Mouse (Mus musculus) lung, postnatal 0 days (tissue): Measurements from ENCODE around the gene Muc5b. TPM values are rescaled to one million over a fixed set of nuclear protein-coding genes. Genes with fewer than 3 reads are reported as not detected.
A peak's percentile ranks its signal among the peaks of the same experiment; 100 is the strongest.

ENCODE experiments used
- ATAC-seq: fragments of 200-750 bp; cut with Nextera tagmentation; 2 replicates; pipeline ENCODE4 v1.8.0; 2017; ENCODE audit warnings: moderate library complexity
- DNase-seq: peaks from one replicate; pipeline ENCODE4 v3.0.0-alpha.2; 2016; ENCODE audit warnings: low spot score
- H3K27ac ChIP-seq: fragments of 300-500 bp; sonication (generic); 2 replicates; pipeline ENCODE4 v1.5.1; 2014; ENCODE audit warnings: antibody characterized with exemption, mild to moderate bottlenecking, low read length, mixed read lengths
- H3K27me3 ChIP-seq: fragments of 300-500 bp; sonication (generic); replicated peaks from 2 replicates; pipeline ENCODE4 v1.6.1; 2014; ENCODE audit warnings: low read length, mixed read lengths; ENCODE audit not compliant: insufficient read depth
- H3K36me3 ChIP-seq: fragments of 300-500 bp; sonication (generic); 2 replicates; pipeline ENCODE4 v1.6.1; 2014; ENCODE audit warnings: low read length, mixed read lengths; ENCODE audit not compliant: insufficient read depth
- H3K4me1 ChIP-seq: fragments of 300-500 bp; sonication (generic); 2 replicates; pipeline ENCODE4 v1.6.1; 2014; ENCODE audit warnings: antibody characterized with exemption, low read depth, low read length, mixed read lengths; ENCODE audit not compliant: insufficient read depth
- H3K4me2 ChIP-seq: fragments of 300-500 bp; sonication (generic); replicated peaks from 2 replicates; pipeline ENCODE4 v1.6.1; 2014; ENCODE audit warnings: low read depth, mild to moderate bottlenecking, low read length, moderate library complexity, mixed read lengths
- H3K4me3 ChIP-seq: fragments of 300-500 bp; sonication (generic); 2 replicates; pipeline ENCODE4 v1.5.1; 2014; ENCODE audit warnings: low read depth, low read length
- H3K9ac ChIP-seq: fragments of 300-500 bp; sonication (generic); replicated peaks from 2 replicates; pipeline ENCODE4 v1.6.1; 2014; ENCODE audit warnings: low read depth, mild to moderate bottlenecking
- H3K9me3 ChIP-seq: fragments of 300-500 bp; sonication (generic); 2 replicates; pipeline ENCODE4 v1.6.1; 2016; ENCODE audit warnings: low read length, mixed read lengths
- CTCF ChIP-seq: IDR thresholded peaks from 2 replicates; pipeline ENCODE4 v1.5.1; 2016; ENCODE audit warnings: antibody characterized with exemption, mild to moderate bottlenecking
- EP300 ChIP-seq: IDR thresholded peaks from 2 replicates; pipeline ENCODE4 v1.6.1; 2016; ENCODE audit warnings: antibody characterized with exemption, mild to moderate bottlenecking, control low read depth
- WGBS: fragments of 180-500 bp; shearing (Covaris S2); extraction: QIAGEN DNeasy Blood & Tissue Kit; methylation state at CpG from one replicate; pipeline ENCODE4 v1.1.7; 2014; 5-methylcytosine and 5-hydroxymethylcytosine counted together
- polyA plus RNA-seq: library from polyadenylated mRNA; unstranded; fragments of >200 nt; fragmentation: Nextera tagmentation; extraction: Ambion mirVana; gene quantifications from 2 replicates; pipeline ENCODE4 v1.2.1, GENCODE M21; 2015

Gene Muc5b
- polyA plus RNA-seq, 1 experiment from 2014 or later: 0.80 TPM

DNA sequence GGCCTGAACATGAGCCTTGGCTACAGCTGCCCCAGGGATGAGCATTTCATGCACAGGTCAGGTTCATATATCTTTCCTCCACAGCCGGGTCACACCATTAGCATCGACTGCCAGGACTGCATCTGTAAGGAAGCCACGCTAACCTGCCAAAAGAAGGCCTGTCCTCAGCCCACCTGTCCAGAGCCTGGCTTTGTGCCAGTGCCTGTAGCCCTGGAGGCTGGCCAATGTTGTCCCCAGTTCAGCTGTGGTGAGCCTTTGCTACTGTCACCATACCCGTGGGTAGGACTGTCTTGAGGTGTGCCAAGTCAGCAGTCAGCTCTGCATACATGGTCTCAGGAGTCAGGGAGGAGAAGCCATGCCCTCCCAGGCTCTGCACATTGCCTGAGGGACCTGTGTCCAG lies 23.5 kb upstream of the Muc5b start:
- Histone ChIP-seq H3K4me1 (no peaks in the 10 kb centered on the region), H3K27me3 (no peaks in the 10 kb centered on the region), H3K4me2 (no peak overlapping the region), H3K9me3 (no peaks in the 10 kb centered on the region), H3K9ac (no peak overlapping the region), H3K27ac (no peak overlapping the region), H3K4me3 (no peak overlapping the region), H3K36me3 (no peaks in the 10 kb centered on the region)
- ATAC-seq: no peak
- no peak for DNase-seq
- WGBS: 62% methylated on average over 4 of the region's 4 CpGs
- TF ChIP-seq EP300 (no peak), CTCF (no peak)

DNA sequence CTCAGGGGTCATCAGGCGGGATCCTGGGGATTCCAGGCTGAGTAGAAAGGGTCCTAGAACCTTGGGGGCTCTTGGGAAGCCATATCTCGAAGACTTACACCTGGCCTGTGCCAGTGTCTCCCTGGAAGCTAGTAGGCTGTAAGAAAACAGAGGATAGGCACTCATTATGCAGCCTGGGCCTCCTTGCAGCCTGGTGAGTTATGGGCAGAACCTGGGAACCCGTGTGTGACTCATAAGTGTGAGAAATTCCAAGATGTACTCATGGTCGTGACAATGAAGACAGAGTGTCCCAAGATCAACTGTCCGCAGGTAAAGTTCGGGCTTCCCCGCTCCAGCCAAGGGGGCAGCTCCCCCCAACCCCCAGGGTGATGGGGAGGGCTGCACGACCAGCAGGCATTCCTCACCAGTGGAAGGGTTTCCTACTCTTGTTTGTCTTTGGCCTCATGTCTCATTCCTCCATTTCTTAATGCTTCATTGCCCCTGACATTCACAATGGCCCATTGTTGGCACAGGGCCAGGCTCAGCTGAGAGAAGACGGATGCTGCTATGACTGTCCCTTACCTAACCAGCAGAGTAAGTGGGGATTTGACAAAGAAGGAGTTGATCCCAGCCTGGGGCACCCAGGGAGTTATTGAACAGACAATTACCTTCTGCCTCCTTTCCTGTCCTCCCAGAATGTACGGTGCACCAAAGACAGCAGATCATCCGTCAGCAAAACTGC lies 21.4 kb upstream of the Muc5b start:
- ATAC-seq: no peak
- Histone ChIP-seq H3K27ac (no peak overlapping the region), H3K9ac (no peak overlapping the region), H3K27me3 (no peaks in the 10 kb centered on the region), H3K36me3 (no peaks in the 10 kb centered on the region), H3K4me1 (no peaks in the 10 kb centered on the region), H3K4me3 (no peak overlapping the region), H3K9me3 (no peaks in the 10 kb centered on the region), H3K4me2 (no peak overlapping the region)
- WGBS: 58% methylated on average over 11 of the region's 11 CpGs
- DNase-seq: no peak
- TF ChIP-seq EP300 (no peak), CTCF (no peak)

DNA sequence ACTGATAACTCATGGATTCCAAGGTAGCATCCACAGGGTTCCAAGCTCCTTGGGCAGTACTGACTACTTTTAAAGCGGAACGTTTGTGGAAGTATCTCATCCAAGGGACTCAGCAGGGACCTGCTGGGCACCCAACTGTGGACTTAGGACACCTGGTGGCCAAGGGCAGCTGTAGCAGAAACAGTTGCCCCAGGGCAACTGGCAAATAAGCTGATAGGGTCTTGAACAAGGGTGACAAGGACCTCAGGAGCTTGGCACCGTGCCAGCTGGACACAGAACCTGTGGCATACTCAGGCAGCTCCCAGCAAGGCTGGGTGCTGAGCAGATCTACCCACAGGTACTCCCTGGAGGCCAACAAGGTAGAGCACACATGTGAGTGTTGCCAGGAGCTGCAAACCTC lies 20.6 kb upstream of the Muc5b start:
- WGBS: 66% methylated on average over 3 of the region's 3 CpGs
- ATAC-seq (no peak), DNase-seq (no peak)
- H3K27ac ChIP-seq: no peak overlapping the region
- H3K9me3 ChIP-seq: no peaks in the 10 kb centered on the region
- TF ChIP-seq CTCF (peak; percentile 37; the same call in 1 of the 2 replicates), EP300 (no peak)
- no peaks in the 10 kb centered on the region for H3K4me1 ChIP-seq
- H3K9ac ChIP-seq: no peak overlapping the region
- H3K36me3 ChIP-seq: no peaks in the 10 kb centered on the region
- H3K4me3 ChIP-seq: no peak overlapping the region
- no peak overlapping the region for H3K4me2 ChIP-seq
- H3K27me3 ChIP-seq: no peaks in the 10 kb centered on the region

DNA sequence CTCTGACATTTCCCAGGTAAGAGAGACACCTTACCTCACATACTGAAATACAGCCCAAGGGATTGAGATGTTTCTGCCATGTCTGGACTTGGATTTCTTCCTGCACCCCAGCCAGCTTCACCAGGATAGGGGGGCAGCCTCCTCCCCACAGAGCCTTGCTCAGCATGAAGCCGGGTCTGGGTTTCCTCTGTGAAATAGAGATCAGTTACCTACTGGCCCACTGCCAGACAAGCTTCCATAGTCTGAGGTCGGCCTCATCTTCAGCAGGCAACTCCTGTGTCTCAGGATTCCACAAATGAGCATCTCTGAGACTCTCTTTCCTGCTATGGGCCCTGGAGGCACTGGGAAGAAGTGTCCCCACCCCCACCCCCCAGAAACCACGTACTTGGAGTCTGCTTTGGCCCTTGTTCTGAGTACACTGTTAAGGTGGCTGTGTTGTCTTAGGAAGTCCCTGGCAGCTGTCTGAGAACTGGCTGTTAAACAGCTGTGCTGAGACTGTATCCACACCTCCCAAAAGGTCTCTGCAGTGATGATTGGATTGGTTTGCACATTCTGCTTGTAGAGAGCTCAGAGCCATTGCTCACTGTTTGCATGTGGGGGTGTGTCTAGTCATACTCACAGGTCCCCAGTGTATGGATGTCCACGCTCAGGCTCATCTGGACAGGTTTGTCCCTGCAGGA lies 16.1 kb upstream of the Muc5b start:
- ATAC-seq (no peak), DNase-seq (peak; percentile 11)
- H3K9me3 ChIP-seq: no peaks in the 10 kb centered on the region
- H3K4me3 ChIP-seq: no peak overlapping the region
- TF ChIP-seq CTCF (no peak), EP300 (no peak)
- no peaks in the 10 kb centered on the region for H3K27me3 ChIP-seq
- no peaks in the 10 kb centered on the region for H3K4me1 ChIP-seq
- no peak overlapping the region for H3K27ac ChIP-seq
- 37% methylated on average over 4 of the region's 4 CpGs for WGBS
- no peak overlapping the region for H3K4me2 ChIP-seq
- no peak overlapping the region for H3K9ac ChIP-seq
- H3K36me3 ChIP-seq: no peaks in the 10 kb centered on the region

GRCm38 (mm10) chr7:141823699-141824098 lies 15.2 kb upstream of the Muc5b start:
- TF ChIP-seq CTCF (no peak), EP300 (no peak)
- no peak overlapping the region for H3K27ac ChIP-seq
- H3K9me3 ChIP-seq: no peaks in the 10 kb centered on the region
- H3K27me3 ChIP-seq: no peaks in the 10 kb centered on the region
- no peaks in the 10 kb centered on the region for H3K4me1 ChIP-seq
- H3K4me2 ChIP-seq: no peak overlapping the region
- H3K4me3 ChIP-seq: no peak overlapping the region
- no peaks in the 10 kb centered on the region for H3K36me3 ChIP-seq
- DNase-seq (no peak), ATAC-seq (no peak)
- 66% methylated on average over 6 of the region's 6 CpGs for WGBS
- no peak overlapping the region for H3K9ac ChIP-seq

DNA sequence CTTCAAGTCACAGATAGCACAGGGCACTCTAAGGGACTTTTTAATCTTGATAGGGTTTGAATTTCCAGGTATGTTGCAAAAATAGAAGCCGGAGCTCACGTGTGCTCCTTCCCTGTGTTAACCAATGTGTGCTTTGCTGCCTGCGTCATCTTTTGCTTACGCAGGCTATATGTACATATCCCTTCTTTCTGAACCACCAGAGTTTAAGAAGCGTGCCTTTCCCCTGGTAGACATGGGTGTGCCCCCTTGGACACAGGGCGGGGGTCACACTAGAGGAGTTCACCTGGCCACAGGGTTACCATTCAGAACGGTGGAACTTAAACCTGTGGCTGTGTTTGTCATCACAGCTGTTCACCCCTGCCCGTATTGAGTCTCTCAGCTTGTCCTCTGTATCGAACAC lies 14.5 kb upstream of the Muc5b start:
- Histone ChIP-seq H3K4me1 (no peaks in the 10 kb centered on the region), H3K27me3 (no peaks in the 10 kb centered on the region), H3K4me3 (no peak overlapping the region), H3K4me2 (no peak overlapping the region), H3K9me3 (no peaks in the 10 kb centered on the region), H3K9ac (no peak overlapping the region), H3K36me3 (no peaks in the 10 kb centered on the region), H3K27ac (no peak overlapping the region)
- ATAC-seq: no peak
- 69% methylated on average over 9 of the region's 9 CpGs for WGBS
- peak; percentile 7 for DNase-seq
- no peak for TF ChIP-seq EP300
- no peak for TF ChIP-seq CTCF
